Mouse (Mus musculus): Measurements from ENCODE around the gene Clmp. TPM values are rescaled to one million over a fixed set of nuclear protein-coding genes. Genes with fewer than 3 reads are reported as not detected.

The Clmp gene
- polyA plus RNA-seq, 1 experiment: 1.4 TPM

- TF ChIP-seq POLR2A (IDR thresholded peaks at IDR 0.05; ENCODE audit: low read depth, low read length): no peak
- TF ChIP-seq CTCF (IDR thresholded peaks at IDR 0.05; ENCODE audit: extremely low read depth, insufficient read depth, insufficient read length, insufficient replicate concordance): no peak
- Histone ChIP-seq H3K27ac (ENCODE audit: insufficient read depth, low read length) (no peak overlapping the region), H3K27me3 (ENCODE audit: control insufficient read depth, insufficient read depth, low read length) (no peaks in the 10 kb centered on the region), H3K4me3 (ENCODE audit: extremely low read depth, insufficient read depth, insufficient read length) (no peak overlapping the region), H3K36me3 (ENCODE audit: control insufficient read depth, insufficient read depth, low read length) (no peaks in the 10 kb centered on the region), H3K4me1 (ENCODE audit: control insufficient read depth, insufficient read depth, insufficient read length) (no peaks in the 10 kb centered on the region)
- no peak for DNase-seq (ENCODE audit: low read depth in 1 of 2, low spot score in 2 of 2)
- WGBS: 83% methylated on average over 7 of the region's 7 CpGs
Measured at GRCm38 (mm10) chr9:40720881-40721280, 35.1 kb downstream of the Clmp start.

GRCm38 (mm10) chr9:40723311-40723772 is 37.6 kb downstream of the Clmp start:
- 80% methylated on average over 2 of the region's 2 CpGs for WGBS
- Histone ChIP-seq H3K27ac (ENCODE audit: insufficient read depth, low read length) (no peak overlapping the region), H3K4me1 (ENCODE audit: control insufficient read depth, insufficient read depth, insufficient read length) (no peaks in the 10 kb centered on the region), H3K27me3 (ENCODE audit: control insufficient read depth, insufficient read depth, low read length) (no peaks in the 10 kb centered on the region), H3K4me3 (ENCODE audit: extremely low read depth, insufficient read depth, insufficient read length) (no peak overlapping the region), H3K36me3 (ENCODE audit: control insufficient read depth, insufficient read depth, low read length) (no peaks in the 10 kb centered on the region)
- no peak for DNase-seq (ENCODE audit: low read depth in 1 of 2, low spot score in 2 of 2)
- TF ChIP-seq CTCF (IDR thresholded peaks at IDR 0.05; ENCODE audit: extremely low read depth, insufficient read depth, insufficient read length, insufficient replicate concordance): no peak
- no peak for TF ChIP-seq POLR2A (IDR thresholded peaks at IDR 0.05; ENCODE audit: low read depth, low read length)

GRCm38 (mm10) chr9:40724978-40725377 is 39.2 kb downstream of the Clmp start:
- no peak overlapping the region for H3K4me3 ChIP-seq (ENCODE audit: extremely low read depth, insufficient read depth, insufficient read length)
- WGBS: 40% methylated on average over 5 of the region's 5 CpGs
- DNase-seq (ENCODE audit: low read depth in 1 of 2, low spot score in 2 of 2): no peak

GRCm38 (mm10) chr9:40727140-40727823 is 41.5 kb downstream of the Clmp start:
- 83% methylated on average over 4 of the region's 4 CpGs for WGBS
- Histone ChIP-seq H3K27ac (ENCODE audit: insufficient read depth, low read length) (no peak overlapping the region), H3K36me3 (ENCODE audit: control insufficient read depth, insufficient read depth, low read length) (no peaks in the 10 kb centered on the region), H3K4me1 (ENCODE audit: control insufficient read depth, insufficient read depth, insufficient read length) (no peaks in the 10 kb centered on the region), H3K27me3 (ENCODE audit: control insufficient read depth, insufficient read depth, low read length) (0 out of 2 replicates have a peak, but pooled peaks cover 1% of the 10 kb centered on the region), H3K4me3 (ENCODE audit: extremely low read depth, insufficient read depth, insufficient read length) (no peak overlapping the region)
- TF ChIP-seq POLR2A (IDR thresholded peaks at IDR 0.05; ENCODE audit: low read depth, low read length): no peak
- TF ChIP-seq CTCF (IDR thresholded peaks at IDR 0.05; ENCODE audit: extremely low read depth, insufficient read depth, insufficient read length, insufficient replicate concordance): no peak
- no peak for DNase-seq (ENCODE audit: low read depth in 1 of 2, low spot score in 2 of 2)

More at GRCm38 (mm10) chr9:40724978-40725377, 39.2 kb downstream of the Clmp start:
- Histone ChIP-seq H3K27me3 (ENCODE audit: control insufficient read depth, insufficient read depth, low read length) (no peaks in the 10 kb centered on the region), H3K4me1 (ENCODE audit: control insufficient read depth, insufficient read depth, insufficient read length) (no peaks in the 10 kb centered on the region), H3K27ac (ENCODE audit: insufficient read depth, low read length) (no peak overlapping the region), H3K36me3 (ENCODE audit: control insufficient read depth, insufficient read depth, low read length) (no peaks in the 10 kb centered on the region)
- no peak for TF ChIP-seq POLR2A (IDR thresholded peaks at IDR 0.05; ENCODE audit: low read depth, low read length)
- TF ChIP-seq CTCF (IDR thresholded peaks at IDR 0.05; ENCODE audit: extremely low read depth, insufficient read depth, insufficient read length, insufficient replicate concordance): no peak

- WGBS: 81% methylated on average over 7 of the region's 7 CpGs
- no peak overlapping the region for H3K27ac ChIP-seq (ENCODE audit: insufficient read depth, low read length)
- no peaks in the 10 kb centered on the region for H3K36me3 ChIP-seq (ENCODE audit: control insufficient read depth, insufficient read depth, low read length)
- TF ChIP-seq CTCF (IDR thresholded peaks at IDR 0.05; ENCODE audit: extremely low read depth, insufficient read depth, insufficient read length, insufficient replicate concordance) (no peak), POLR2A (IDR thresholded peaks at IDR 0.05; ENCODE audit: low read depth, low read length) (no peak)
- no peaks in the 10 kb centered on the region for H3K4me1 ChIP-seq (ENCODE audit: control insufficient read depth, insufficient read depth, insufficient read length)
- no peak overlapping the region for H3K4me3 ChIP-seq (ENCODE audit: extremely low read depth, insufficient read depth, insufficient read length)
- H3K27me3 ChIP-seq (ENCODE audit: control insufficient read depth, insufficient read depth, low read length): 0 out of 2 replicates have a peak, but pooled peaks cover 1% of the 10 kb centered on the region
- no peak for DNase-seq (ENCODE audit: low read depth in 1 of 2, low spot score in 2 of 2)
Measured at GRCm38 (mm10) chr9:40727824-40728495, 42.2 kb downstream of the Clmp start.

GRCm38 (mm10) chr9:40730302-40730700 is 44.5 kb downstream of the Clmp start:
- Histone ChIP-seq H3K27ac (ENCODE audit: insufficient read depth, low read length) (no peak overlapping the region), H3K27me3 (ENCODE audit: control insufficient read depth, insufficient read depth, low read length) (0 out of 2 replicates have a peak, but pooled peaks cover 1% of the 10 kb centered on the region), H3K36me3 (ENCODE audit: control insufficient read depth, insufficient read depth, low read length) (no peaks in the 10 kb centered on the region), H3K4me3 (ENCODE audit: extremely low read depth, insufficient read depth, insufficient read length) (peak overlapping the region; percentile 41; the same call in 1 of the 2 replicates), H3K4me1 (ENCODE audit: control insufficient read depth, insufficient read depth, insufficient read length) (no peaks in the 10 kb centered on the region)
- 66% methylated on average over 12 of the region's 12 CpGs for WGBS
- TF ChIP-seq CTCF (IDR thresholded peaks at IDR 0.05; ENCODE audit: extremely low read depth, insufficient read depth, insufficient read length, insufficient replicate concordance) (no peak), POLR2A (IDR thresholded peaks at IDR 0.05; ENCODE audit: low read depth, low read length) (no peak)
- no peak for DNase-seq (ENCODE audit: low read depth in 1 of 2, low spot score in 2 of 2)
